Mouse (Mus musculus) large intestine, adult 2 months (tissue): ENCODE measurements around the gene Ank3. TPM values are rescaled to one million over a fixed set of nuclear protein-coding genes. Genes with fewer than 3 reads are reported as not detected.

ENCODE experiments used
- DNase-seq: peaks from one replicate; pipeline ENCODE4 v3.0.0-alpha.2; 2012; ENCODE audit warnings: low read depth, low spot score
- WGBS: fragments of 180-500 bp; shearing (Covaris S2); methylation state at CpG from one replicate; pipeline ENCODE4 v1.1.7; 2018; 5-methylcytosine and 5-hydroxymethylcytosine counted together
- polyA plus RNA-seq: library from polyadenylated mRNA; depleted of rRNA; stranded (reverse); fragments of >200 nt; gene quantifications from 2 replicates; pipeline ENCODE4 v1.2.3, GENCODE M21; 2012

Gene Ank3
- polyA plus RNA-seq, 1 experiment = 5.1 TPM

DNA sequence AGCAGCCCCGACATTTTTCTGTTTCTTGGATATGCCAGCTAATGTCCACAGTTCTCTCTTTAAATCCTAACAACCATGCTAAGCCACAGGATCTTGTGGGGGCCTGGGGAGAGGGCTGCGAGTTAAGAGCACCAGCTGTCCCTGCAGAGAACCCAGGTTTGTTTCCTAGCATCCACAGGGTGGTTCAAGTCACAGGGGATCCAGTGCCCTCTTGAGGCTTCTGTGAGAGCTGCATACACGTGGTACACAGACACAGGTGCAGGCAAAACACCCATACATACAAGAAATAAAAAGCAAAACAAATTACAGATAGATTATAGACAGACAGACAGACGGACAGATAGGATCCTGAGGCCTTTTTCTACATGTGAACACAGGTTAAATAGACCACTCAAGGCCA is 242.0 kb downstream of the Ank3 start:
- no peak for DNase-seq
- 70% methylated on average over 4 of the region's 4 CpGs for WGBS

DNA sequence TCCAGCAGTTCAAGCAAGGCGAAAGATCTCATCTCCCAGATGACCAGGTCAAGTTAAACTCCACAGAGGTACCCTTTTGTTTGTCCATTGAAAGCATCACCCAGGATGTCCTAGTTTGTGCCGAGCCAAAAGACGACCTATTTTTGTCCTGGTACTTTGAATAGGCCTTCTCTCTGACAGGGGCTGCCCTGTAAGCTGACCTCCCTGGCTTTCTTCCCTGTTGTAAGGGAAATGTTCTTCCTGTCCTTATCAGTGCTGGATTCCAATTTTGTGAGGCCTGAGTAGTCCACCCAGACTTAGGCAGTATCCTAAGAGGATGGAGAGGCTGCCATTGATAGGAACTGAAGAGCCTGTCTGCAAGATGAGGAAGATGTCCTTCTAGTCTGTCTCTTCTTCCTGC is 244.9 kb downstream of the Ank3 start:
- no peak for DNase-seq
- WGBS = 77% methylated on average over 3 of the region's 3 CpGs

DNA sequence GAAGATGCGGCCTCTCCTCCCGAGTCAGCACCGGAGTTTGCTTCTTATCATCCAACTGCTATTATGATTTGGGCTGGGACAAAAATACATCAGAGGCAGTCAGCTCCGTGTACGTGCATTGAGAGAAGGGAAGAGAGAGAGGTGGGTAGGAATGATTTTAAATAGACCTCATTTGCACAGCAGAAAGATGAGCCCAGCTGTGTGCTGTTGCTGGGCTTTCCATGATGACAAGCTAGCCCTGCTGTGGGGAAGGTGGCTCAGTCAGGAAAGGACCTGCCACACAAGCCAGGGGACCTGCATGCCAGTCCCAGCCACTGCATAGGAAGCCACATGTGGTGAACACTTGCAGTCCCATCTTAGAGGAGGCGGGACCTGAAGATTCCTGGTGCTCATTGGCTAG is 245.4 kb downstream of the Ank3 start:
- 91% methylated on average over 6 of the region's 6 CpGs for WGBS
- no peak for DNase-seq

- WGBS = 89% methylated on average over 5 of the region's 5 CpGs
- DNase-seq = no peak
Measured at GRCm38 (mm10) chr10:69645311-69645802, 246.8 kb downstream of the Ank3 start.

DNA sequence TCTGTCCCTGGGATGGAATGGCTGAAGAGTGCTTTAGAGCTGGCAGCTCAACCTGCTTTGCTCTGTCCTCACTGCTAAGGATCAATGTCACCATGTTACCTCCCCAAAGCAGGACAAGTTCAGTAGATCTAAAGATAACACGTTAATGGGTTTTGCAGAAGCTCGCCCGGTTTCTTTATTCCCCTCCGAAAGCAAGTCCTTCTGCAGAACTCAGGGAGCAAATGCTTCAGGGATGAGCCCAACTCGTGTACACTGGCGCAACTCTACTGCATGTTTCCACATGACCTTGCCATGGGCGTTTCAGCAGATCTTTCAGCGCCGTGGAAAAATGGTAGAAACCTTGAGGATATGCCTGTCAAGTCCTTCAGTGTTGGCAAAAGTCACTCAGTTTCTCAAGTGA is 247.4 kb downstream of the Ank3 start:
- no peak for DNase-seq
- 96% methylated on average over 9 of the region's 9 CpGs for WGBS

DNA sequence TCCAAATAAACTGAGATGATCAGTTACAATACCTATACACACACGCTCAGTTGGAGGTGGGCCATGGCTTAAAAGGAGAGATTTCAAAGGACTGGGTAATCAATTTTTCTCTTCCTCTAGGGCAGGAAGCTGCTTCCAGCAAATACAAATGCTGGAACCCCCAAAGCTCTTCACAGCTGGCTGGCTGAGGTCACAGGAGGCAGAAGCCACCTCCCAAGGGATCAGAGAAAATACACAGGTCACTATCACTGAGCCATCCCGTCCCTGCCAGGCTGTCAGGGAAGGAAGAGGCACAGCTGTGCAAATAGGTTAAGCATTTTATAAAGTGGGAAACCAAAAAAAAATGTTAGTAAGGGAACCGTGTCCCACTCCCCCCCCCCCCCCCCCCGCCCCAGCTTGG is 251.5 kb downstream of the Ank3 start:
- DNase-seq = no peak
- WGBS = 46% methylated on average over 4 of the region's 4 CpGs

- 11% methylated on average over 5 of the region's 5 CpGs for WGBS
- no peak for DNase-seq
Measured at GRCm38 (mm10) chr10:69652660-69653059, 254.1 kb downstream of the Ank3 start.

DNA sequence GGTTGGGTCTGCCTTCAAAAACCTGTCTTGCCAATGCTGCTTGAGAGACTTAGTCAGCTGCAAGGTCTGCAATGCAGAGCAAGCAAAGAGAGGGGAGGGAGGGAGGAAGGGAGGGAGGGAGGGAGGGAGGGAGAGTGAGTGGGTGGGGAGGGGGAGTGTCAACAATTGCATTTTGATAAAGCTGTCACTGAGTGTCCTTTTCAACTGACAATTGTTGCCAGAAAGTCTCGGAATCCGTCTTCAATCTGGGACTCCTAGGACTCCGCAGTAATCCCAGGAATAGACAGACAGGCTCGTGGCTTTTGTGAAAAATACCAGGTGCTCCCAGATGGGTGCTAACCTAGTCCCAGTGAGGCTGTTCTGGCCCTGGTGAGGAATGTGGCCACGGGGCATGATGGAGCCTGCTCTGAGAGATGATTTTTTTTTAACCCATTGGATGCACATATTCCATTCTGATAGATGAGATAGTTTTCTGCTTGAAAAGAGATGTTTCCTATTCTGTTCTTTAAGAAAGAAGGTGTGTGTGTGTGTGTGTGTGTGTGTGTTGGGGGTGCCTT is 254.6 kb downstream of the Ank3 start:
- WGBS = 36% methylated on average over 5 of the region's 5 CpGs
- DNase-seq = no peak

DNA sequence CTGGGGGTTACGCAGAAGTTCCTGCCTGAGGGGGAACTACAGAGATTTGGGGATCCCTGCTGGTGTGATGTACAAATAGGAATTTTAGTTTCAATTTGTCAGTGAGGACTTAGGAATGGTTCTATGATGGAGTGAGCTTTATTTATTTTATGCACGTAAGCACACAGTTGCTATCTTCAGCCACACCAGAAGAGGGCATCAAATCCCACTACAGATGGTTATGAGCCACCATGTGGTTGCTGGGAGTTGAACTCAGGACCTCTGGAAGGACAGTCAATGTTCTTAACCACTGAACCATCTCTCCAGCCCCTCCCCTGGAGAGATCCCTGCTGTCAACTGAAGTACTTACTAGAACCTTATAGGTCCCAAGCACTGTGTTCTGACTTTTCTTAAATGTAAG is 255.6 kb downstream of the Ank3 start:
- 88% methylated on average over 2 of the region's 2 CpGs for WGBS
- DNase-seq = no peak

- WGBS = 15% methylated on average over 13 of the region's 13 CpGs
- DNase-seq = peak; percentile 36
Measured at GRCm38 (mm10) chr10:69654866-69655633, 256.5 kb downstream of the Ank3 start.

GRCm38 (mm10) chr10:69656321-69656720 is 257.7 kb downstream of the Ank3 start:
- DNase-seq = no peak
- WGBS = 14% methylated on average over 3 of the region's 3 CpGs

DNA sequence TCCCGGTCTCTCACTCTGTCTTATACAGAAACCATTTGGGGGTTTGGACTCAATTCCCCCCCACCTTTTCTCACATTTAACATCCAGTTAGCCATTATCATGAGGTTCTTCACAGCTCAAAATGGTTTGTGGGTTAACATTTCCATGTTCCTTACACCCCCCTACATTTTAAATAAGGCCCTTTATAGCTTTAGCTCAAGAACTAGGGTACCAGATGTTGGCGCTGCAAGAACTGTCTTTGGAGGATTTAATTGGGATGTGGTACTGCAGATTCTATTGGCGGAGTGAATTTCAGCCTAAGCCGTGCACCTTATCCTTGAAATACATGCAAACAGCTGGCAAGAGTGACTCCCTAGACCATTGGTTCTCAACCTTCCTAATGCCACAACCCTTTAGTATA is 261.2 kb downstream of the Ank3 start:
- no peak for DNase-seq
- WGBS = 90% methylated on average over 4 of the region's 4 CpGs

- DNase-seq = peak; percentile 48
- 5% methylated on average over 7 of the region's 7 CpGs for WGBS
Measured at GRCm38 (mm10) chr10:69662338-69662737, 263.8 kb downstream of the Ank3 start.

- WGBS = 83% methylated on average over 4 of the region's 4 CpGs
- DNase-seq = no peak
Measured at GRCm38 (mm10) chr10:69667482-69667881, 268.9 kb downstream of the Ank3 start.

GRCm38 (mm10) chr10:69670496-69670895 is 271.9 kb downstream of the Ank3 start:
- no peak for DNase-seq
- WGBS = 24% methylated on average over 1 of the region's 1 CpGs

DNA sequence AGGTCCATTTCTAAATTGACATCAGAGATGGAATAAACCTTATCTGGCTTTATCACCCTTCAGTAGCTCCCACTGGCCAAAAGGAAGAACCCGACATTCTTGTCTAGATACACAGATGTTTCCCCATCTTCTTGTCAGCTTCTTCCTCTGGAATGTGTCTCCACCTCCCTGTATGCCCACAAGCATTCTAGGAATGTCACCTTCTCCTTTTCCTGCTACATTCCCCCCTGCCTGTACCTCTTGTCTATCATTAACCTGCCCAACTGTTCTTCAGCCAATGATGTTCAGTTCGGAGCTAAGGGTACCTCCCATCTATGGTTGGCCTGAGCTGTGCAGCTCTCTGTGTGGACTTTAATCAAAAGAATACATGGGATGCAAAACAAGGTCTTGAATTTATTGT is 272.4 kb downstream of the Ank3 start:
- 69% methylated on average over 2 of the region's 2 CpGs for WGBS
- DNase-seq = no peak

DNA sequence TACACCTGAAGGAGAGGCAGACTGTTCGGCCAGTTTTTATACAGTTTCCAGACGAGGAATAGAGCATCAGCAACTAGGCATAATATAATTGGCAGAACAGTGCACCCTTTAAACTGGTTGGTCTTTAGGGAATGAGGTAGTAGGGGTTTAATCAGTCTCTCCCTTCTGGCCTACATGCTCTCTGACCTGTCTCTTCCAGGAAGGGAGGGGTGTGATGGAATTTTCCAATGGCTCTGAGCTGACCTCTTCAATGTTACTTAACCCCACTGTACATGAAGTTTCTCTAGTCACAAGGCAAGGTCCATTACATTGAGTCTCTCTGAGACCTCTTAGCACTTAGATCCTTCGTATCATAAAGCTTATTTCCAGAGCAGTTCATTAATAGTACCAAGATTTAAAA is 272.9 kb downstream of the Ank3 start:
- WGBS = 86% methylated on average over 3 of the region's 3 CpGs
- no peak for DNase-seq

- DNase-seq = no peak
Measured at GRCm38 (mm10) chr10:69672545-69672944, 274.0 kb downstream of the Ank3 start.

GRCm38 (mm10) chr10:69678230-69678629 is 279.7 kb downstream of the Ank3 start:
- no peak for DNase-seq
- WGBS = 90% methylated on average over 15 of the region's 15 CpGs

- no peak for DNase-seq
- WGBS = 67% methylated on average over 1 of the region's 1 CpGs
Measured at GRCm38 (mm10) chr10:69686336-69686735, 287.8 kb downstream of the Ank3 start.

DNA sequence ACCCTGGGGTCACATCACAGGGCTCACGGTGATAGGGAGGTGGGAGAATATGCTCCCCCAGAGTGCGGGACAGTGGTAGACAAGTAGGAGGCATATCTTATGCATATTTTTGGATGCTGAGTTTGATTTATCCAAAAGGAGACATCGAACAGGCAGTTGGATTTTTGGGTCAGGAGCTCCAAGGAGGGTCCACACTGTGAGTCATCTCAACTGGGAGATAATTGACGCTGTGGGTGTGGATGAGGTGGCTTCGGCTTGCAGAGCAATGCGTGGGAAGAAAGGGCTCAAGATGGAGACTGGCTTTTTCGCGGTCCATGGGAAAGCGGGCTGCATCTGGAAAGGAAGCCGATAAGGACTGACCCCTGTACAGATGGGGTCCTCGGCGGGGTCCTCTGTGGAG is 290.5 kb downstream of the Ank3 start:
- no peak for DNase-seq
- 90% methylated on average over 12 of the region's 12 CpGs for WGBS
